Mouse (Mus musculus): Measurements from ENCODE around the gene Abcb8. TPM values are rescaled to one million over a fixed set of nuclear protein-coding genes. Genes with fewer than 3 reads are reported as not detected.

Abcb8 gene
- polyA plus RNA-seq, 1 experiment from 2014 or later = 49.9 TPM

- 0 out of 2 replicates have a peak, but pooled peaks cover 3% of the 10 kb centered on the region for H3K27me3 ChIP-seq (replicated peaks)
- 73% methylated on average over 5 of the region's 5 CpGs for WGBS
- no peak overlapping the region; the same call in 1 of the 2 replicates for H3K4me2 ChIP-seq
- H3K9ac ChIP-seq = no peak overlapping the region
- peaks cover 10% of the 10 kb centered on the region for H3K4me1 ChIP-seq
- ATAC-seq (ENCODE audit: insufficient read depth, low FRiP score, low read depth) = no peak
- 0 out of 2 replicates have a peak overlapping the region, but pooled peaks have one; percentile 31 for H3K27ac ChIP-seq
- H3K36me3 ChIP-seq = no peaks in the 10 kb centered on the region
- no peaks in the 10 kb centered on the region for H3K9me3 ChIP-seq
- no peak overlapping the region for H3K4me3 ChIP-seq (replicated peaks)
These were observed 19.7 kb upstream of the Abcb8 start for GRCm38 (mm10) chr5:24373807-24374206.

GRCm38 (mm10) chr5:24374216-24374615 lies 19.2 kb upstream of the Abcb8 start:
- Histone ChIP-seq H3K4me2 (no peak overlapping the region; the same call in 1 of the 2 replicates), H3K27me3 (replicated peaks) (0 out of 2 replicates have a peak, but pooled peaks cover 3% of the 10 kb centered on the region), H3K4me3 (replicated peaks) (no peak overlapping the region), H3K4me1 (peaks cover 10% of the 10 kb centered on the region), H3K9me3 (no peaks in the 10 kb centered on the region), H3K27ac (0 out of 2 replicates have a peak overlapping the region, but pooled peaks have one; percentile 31), H3K36me3 (no peaks in the 10 kb centered on the region), H3K9ac (no peak overlapping the region)
- ATAC-seq (ENCODE audit: insufficient read depth, low FRiP score, low read depth) = no peak
- 27% methylated on average over 6 of the region's 6 CpGs for WGBS

GRCm38 (mm10) chr5:24374666-24375328 lies 18.7 kb upstream of the Abcb8 start:
- Histone ChIP-seq H3K27me3 (replicated peaks) (0 out of 2 replicates have a peak, but pooled peaks cover 3% of the 10 kb centered on the region), H3K36me3 (no peaks in the 10 kb centered on the region), H3K4me2 (no peak overlapping the region), H3K9me3 (no peaks in the 10 kb centered on the region), H3K4me1 (peaks cover 10% of the 10 kb centered on the region), H3K4me3 (replicated peaks) (no peak overlapping the region), H3K9ac (no peak overlapping the region), H3K27ac (no peak overlapping the region)
- ATAC-seq (ENCODE audit: insufficient read depth, low FRiP score, low read depth) = no peak
- 49% methylated on average over 7 of the region's 7 CpGs for WGBS

- Histone ChIP-seq H3K4me2 (no peak overlapping the region), H3K9me3 (no peaks in the 10 kb centered on the region), H3K27me3 (replicated peaks) (0 out of 2 replicates have a peak, but pooled peaks cover 3% of the 10 kb centered on the region), H3K27ac (no peak overlapping the region), H3K4me3 (replicated peaks) (no peak overlapping the region), H3K36me3 (no peaks in the 10 kb centered on the region), H3K4me1 (peaks cover 15% of the 10 kb centered on the region), H3K9ac (no peak overlapping the region)
- 85% methylated on average over 2 of the region's 2 CpGs for WGBS
- ATAC-seq (ENCODE audit: insufficient read depth, low FRiP score, low read depth) = no peak
These were observed 14.8 kb upstream of the Abcb8 start for GRCm38 (mm10) chr5:24378700-24379099.

GRCm38 (mm10) chr5:24379501-24379900 lies 14.0 kb upstream of the Abcb8 start:
- peaks cover 13% of the 10 kb centered on the region for H3K4me1 ChIP-seq
- no peaks in the 10 kb centered on the region for H3K9me3 ChIP-seq
- ATAC-seq (ENCODE audit: insufficient read depth, low FRiP score, low read depth) = no peak
- H3K27ac ChIP-seq = no peak overlapping the region
- H3K36me3 ChIP-seq = no peaks in the 10 kb centered on the region
- H3K4me3 ChIP-seq (replicated peaks) = no peak overlapping the region
- no peak overlapping the region for H3K9ac ChIP-seq
- H3K4me2 ChIP-seq = no peak overlapping the region
- H3K27me3 ChIP-seq (replicated peaks) = 0 out of 2 replicates have a peak, but pooled peaks cover 3% of the 10 kb centered on the region
- WGBS = 57% methylated on average over 4 of the region's 4 CpGs

- H3K4me3 ChIP-seq (replicated peaks) = no peak overlapping the region
- H3K27me3 ChIP-seq (replicated peaks) = peaks cover 8% of the 10 kb centered on the region; the same call in 1 of the 2 replicates
- no peaks in the 10 kb centered on the region for H3K9me3 ChIP-seq
- WGBS = 87% methylated on average over 4 of the region's 4 CpGs
- H3K9ac ChIP-seq = no peak overlapping the region
- H3K27ac ChIP-seq = no peak overlapping the region
- H3K36me3 ChIP-seq = no peaks in the 10 kb centered on the region
- no peak overlapping the region for H3K4me2 ChIP-seq
- ATAC-seq (ENCODE audit: insufficient read depth, low FRiP score, low read depth) = no peak
- H3K4me1 ChIP-seq = peaks cover 9% of the 10 kb centered on the region; the same call in 1 of the 2 replicates
These were observed 13.0 kb upstream of the Abcb8 start for GRCm38 (mm10) chr5:24380499-24380898.

GRCm38 (mm10) chr5:24381486-24381885 lies 12.0 kb upstream of the Abcb8 start:
- ATAC-seq (ENCODE audit: insufficient read depth, low FRiP score, low read depth) = no peak
- no peak overlapping the region for H3K27ac ChIP-seq
- no peak overlapping the region for H3K9ac ChIP-seq
- H3K9me3 ChIP-seq = no peaks in the 10 kb centered on the region
- H3K4me1 ChIP-seq = peaks cover 9% of the 10 kb centered on the region; the same call in 1 of the 2 replicates
- no peak overlapping the region for H3K4me2 ChIP-seq
- no peak overlapping the region for H3K4me3 ChIP-seq (replicated peaks)
- WGBS = 61% methylated on average over 6 of the region's 6 CpGs
- H3K27me3 ChIP-seq (replicated peaks) = peaks cover 18% of the 10 kb centered on the region
- no peaks in the 10 kb centered on the region for H3K36me3 ChIP-seq

- H3K4me1 ChIP-seq = peaks cover 9% of the 10 kb centered on the region; the same call in 1 of the 2 replicates
- H3K9me3 ChIP-seq = no peaks in the 10 kb centered on the region
- H3K36me3 ChIP-seq = no peaks in the 10 kb centered on the region
- H3K27me3 ChIP-seq (replicated peaks) = peaks cover 23% of the 10 kb centered on the region
- H3K27ac ChIP-seq = no peak overlapping the region
- no peak for ATAC-seq (ENCODE audit: insufficient read depth, low FRiP score, low read depth)
- WGBS = 51% methylated on average over 2 of the region's 2 CpGs
- no peak overlapping the region for H3K4me3 ChIP-seq (replicated peaks)
- H3K9ac ChIP-seq = no peak overlapping the region
- no peak overlapping the region for H3K4me2 ChIP-seq
These were observed 11.5 kb upstream of the Abcb8 start for GRCm38 (mm10) chr5:24381988-24382387.

- ATAC-seq (ENCODE audit: insufficient read depth, low FRiP score, low read depth) = peak; percentile 90
- no peaks in the 10 kb centered on the region for H3K36me3 ChIP-seq
- no peaks in the 10 kb centered on the region for H3K9me3 ChIP-seq
- peaks cover 21% of the 10 kb centered on the region for H3K4me1 ChIP-seq
- peak overlapping the region; percentile 17; the same call in 1 of the 2 replicates for H3K27ac ChIP-seq
- peak overlapping the region; percentile 39 for H3K4me3 ChIP-seq (replicated peaks)
- H3K9ac ChIP-seq = peak overlapping the region; percentile 33; the same call in 1 of the 2 replicates
- peak overlapping the region; percentile 63 for H3K4me2 ChIP-seq
- H3K27me3 ChIP-seq (replicated peaks) = peaks cover 27% of the 10 kb centered on the region
- 1% methylated on average over 34 of the region's 34 CpGs for WGBS
These were observed 10.2 kb upstream of the Abcb8 start for GRCm38 (mm10) chr5:24383026-24383859.

- Histone ChIP-seq H3K4me3 (replicated peaks) (no peak overlapping the region), H3K9ac (no peak overlapping the region), H3K9me3 (no peaks in the 10 kb centered on the region), H3K4me1 (peaks cover 24% of the 10 kb centered on the region), H3K36me3 (no peaks in the 10 kb centered on the region), H3K4me2 (no peak overlapping the region), H3K27me3 (replicated peaks) (peaks cover 28% of the 10 kb centered on the region), H3K27ac (no peak overlapping the region)
- no peak for ATAC-seq (ENCODE audit: insufficient read depth, low FRiP score, low read depth)
- WGBS = 64% methylated on average over 6 of the region's 6 CpGs
These were observed 9.1 kb upstream of the Abcb8 start for GRCm38 (mm10) chr5:24384407-24384806.

- Histone ChIP-seq H3K4me2 (no peak overlapping the region), H3K9me3 (no peaks in the 10 kb centered on the region), H3K4me1 (peaks cover 24% of the 10 kb centered on the region), H3K36me3 (no peaks in the 10 kb centered on the region), H3K27ac (no peak overlapping the region), H3K4me3 (replicated peaks) (no peak overlapping the region), H3K9ac (no peak overlapping the region), H3K27me3 (replicated peaks) (peaks cover 28% of the 10 kb centered on the region)
- WGBS = 93% methylated on average over 5 of the region's 5 CpGs
- ATAC-seq (ENCODE audit: insufficient read depth, low FRiP score, low read depth) = no peak
These were observed 8.1 kb upstream of the Abcb8 start for GRCm38 (mm10) chr5:24385374-24385773.

Measured in stomach, embryonic 15.5 days (tissue).